Mouse (Mus musculus) neural tube, embryonic 10.5 days (tissue): ENCODE results near the gene Nup107.

ENCODE experiments used
- DNase-seq: peaks from one replicate; pipeline ENCODE4 v3.0.0-alpha.2; 2017; ENCODE audit warnings: low spot score; ENCODE audit errors: extremely low spot score

Nup107 gene

DNA sequence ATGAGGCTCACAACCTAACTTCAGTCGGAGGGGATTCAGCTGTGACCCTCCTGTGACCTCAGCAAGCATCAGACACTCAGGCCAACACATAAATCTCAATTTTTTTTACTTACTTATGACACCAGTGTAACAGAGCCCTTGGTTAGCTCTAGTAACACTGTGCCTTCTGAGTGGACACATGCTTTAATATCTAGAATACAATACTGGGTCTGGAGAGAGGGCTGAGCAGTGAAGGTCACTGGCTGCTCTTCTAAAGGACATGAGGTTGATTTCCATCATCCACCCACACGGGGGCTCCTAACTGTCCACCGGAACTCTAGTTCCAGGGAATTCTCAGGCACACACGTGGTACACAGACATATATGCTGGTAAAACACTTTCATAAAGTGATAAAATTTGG is 13.6 kb downstream of the Nup107 start:
- no peak for DNase-seq

DNA sequence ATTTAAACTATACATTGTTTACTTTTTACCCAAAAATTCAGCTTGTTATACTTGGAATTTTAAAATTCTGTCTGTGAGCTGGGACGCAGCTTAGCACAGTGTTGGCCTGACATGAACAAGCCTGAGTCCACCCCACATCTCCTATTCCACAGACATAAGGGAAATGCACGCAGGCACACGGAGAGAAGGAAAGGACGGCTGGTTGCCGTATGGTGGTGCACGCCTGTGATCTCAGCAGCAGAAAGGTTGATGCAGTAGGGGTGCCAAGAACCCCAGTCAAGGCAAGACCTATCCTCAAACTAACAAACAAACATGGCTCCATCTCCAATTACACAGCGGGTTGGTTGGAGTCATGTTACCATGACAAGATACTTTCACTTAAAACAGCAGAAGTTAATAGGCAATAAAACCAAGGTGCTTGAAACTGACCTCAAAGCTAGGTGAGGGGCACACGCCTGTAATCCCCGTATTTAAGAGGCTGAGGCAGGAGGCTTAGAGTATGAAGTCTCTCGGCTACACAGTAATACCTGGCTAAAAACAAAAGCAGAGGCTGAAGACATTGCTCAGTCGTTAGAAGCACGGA is 14.1 kb downstream of the Nup107 start:
- DNase-seq, result no peak

DNA sequence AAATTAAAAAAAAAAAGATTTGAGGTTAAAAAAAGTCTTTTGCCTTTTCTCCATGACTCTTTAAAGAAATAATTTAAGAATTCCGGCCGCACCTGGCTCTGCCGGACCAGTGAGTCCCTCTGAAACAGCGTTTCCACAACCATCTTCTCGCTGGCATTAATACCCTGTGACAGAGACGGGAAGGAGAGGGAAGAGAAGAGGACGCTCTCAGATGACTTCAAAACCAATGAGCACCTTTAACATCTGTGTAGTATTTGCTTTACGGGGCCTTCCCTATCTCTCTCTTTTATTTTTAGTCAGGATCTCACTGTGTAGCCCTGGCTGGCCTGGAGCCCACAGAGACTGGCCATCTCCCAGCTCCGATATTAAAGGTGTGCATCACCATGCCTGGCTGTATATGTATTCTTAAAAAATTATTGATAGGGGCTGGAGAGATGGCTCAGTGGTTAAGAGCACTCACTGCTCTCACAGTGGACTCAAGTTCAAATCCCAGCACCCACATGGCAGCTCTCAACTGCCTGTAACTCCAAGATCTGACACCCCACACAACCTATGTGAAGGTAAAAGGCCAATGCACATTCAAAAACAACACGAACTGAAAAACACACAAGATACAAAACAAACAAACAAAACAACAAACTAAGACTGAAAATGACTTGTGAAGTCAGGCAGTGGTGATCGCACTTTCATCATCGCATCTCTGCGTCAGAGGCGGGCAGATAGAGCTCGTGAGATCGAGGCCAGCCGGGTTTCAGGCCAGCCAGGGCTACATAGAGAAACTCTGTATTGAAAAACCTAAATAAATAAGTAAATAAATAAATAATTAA is 14.8 kb downstream of the Nup107 start:
- DNase-seq, result no peak

DNA sequence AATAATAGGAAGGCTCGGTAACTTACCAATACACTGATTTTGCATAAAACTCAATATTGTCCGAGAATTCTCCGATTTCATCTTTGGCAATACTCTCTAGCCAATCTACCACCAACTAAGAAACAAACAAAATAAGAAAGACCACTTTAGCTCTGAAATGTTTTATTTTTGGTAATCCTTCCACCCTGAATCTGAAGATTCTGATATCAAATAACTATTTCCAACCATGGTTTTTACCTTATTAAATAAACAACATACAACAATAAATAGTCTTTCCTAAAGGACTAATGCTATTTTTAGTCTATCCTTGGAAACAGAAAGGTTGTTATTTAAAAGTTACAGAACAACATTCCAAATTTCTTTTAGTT is 15.4 kb downstream of the Nup107 start:
- DNase-seq, result no peak

DNA sequence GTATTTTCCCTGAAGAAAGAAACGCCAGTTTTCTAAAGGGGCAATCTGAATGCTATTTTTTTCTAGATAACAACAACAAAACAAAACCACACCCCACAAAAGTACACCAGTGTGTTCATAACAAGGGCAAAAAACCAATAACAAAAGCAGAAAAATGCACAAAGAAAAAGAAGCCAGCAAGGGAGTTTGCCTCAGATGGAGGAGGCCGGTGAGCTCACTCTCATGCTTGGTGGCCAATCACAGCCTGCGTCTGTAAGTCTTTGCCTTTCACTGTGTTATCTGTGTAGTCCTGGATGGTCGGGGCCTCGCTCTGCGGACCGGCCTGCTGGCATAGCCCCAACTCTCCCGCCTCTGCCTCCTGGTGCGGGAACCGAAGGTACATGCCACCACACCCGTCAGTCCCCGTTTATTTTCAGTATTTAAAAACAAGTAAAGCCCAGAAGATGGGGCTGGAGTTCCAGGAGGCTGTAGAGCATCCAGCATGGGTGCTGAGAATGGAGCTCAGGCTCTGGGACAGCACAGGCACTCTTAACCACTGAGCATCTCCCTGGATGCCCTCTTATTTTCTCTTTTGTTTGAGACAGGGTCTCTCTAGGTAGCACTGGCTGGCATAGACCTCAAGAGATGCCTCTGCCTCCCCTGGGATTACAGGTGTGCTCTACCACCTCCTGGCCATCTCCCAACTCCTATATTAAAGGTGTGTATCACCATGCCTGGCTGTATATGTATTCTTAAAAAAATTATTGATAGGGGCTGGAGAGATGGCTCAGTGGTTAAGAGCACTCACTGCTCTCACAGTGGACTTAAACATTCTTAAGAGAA is 16.0 kb downstream of the Nup107 start:
- DNase-seq, result no peak

DNA sequence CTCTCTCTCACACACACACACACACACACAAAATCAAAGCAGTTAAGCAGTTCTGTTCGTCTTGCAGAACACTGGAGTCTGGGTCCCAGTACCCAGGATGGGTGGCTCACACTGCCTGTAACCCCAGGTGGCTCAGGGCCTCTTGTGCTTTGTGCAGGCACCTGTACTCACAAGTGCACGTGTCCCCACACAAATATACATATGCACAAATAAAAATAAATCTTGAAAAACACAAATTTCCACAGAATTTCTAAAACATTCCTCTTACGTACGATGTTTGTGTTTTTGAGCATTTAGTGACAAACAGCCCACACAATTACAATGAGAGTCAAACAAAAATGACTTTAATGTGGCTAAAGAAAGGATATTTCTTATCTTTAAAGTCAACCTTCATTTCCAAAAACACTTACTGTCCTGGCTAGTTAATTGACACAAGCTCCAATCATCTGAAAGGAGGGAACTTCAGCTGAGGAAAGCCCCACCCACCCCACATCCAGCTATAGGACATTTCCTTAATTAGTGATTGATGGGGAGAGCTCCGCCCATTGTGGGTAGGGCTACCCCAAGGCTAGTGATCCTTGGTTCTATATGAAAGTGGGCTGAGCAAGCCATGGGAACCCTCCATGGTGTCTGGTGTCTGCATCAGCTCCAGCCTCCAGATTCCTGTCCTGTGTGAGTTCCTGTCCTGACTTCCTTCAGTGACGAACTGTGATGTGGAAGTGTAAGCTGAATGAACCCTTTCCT is 16.9 kb downstream of the Nup107 start:
- DNase-seq, result no peak

DNA sequence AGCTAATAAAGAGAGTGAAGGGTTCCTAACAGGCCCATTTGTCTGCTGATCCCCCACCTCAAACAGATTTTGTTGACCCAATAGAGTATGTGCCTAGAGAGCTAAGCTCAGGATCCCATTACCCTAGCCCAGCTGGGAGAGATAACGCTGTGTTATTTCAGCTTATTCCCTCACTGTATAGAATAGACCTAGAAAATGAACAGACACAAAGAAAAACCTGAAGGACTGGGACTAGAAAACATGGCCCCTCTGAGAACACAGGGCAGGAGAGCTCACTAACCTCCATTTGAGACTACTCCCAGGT is 17.7 kb downstream of the Nup107 start:
- no peak for DNase-seq

DNA sequence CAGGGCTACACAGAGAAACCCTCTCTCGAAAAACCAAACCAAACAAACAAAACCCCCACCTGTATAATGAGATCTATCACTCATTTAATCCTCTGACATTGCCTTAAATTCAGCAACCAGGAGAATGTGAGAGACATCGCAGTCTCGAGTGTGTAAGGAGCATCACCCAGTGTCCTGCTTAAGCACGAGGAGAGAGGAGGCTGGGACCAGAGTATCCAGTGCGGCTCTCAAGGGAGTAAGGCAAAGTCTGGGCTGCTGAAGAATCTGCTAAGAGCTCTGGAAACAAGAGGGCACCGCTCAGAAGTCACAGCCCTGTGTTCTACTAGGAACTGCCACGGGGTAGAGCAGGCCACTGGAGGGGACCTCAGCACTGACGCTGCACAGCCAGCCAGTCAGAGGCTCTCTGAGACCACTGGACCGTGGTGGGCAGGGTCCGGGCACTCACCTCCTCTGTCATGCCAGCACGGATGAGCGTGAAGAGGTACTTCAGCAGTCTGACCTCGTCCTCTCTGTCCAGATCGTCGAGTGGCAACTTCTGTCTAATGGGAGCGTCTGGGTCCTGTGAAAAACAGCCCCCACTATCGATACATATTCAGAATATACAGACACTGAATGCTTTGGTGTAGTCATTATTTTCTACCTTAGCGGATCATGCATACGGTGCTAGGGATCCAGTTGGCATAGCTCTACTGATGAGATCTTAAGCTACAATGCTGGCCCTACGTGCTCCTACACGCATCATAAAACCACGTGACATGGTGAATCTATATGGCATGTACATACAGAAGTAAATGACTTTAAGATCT is 18.3 kb downstream of the Nup107 start:
- no peak for DNase-seq

DNA sequence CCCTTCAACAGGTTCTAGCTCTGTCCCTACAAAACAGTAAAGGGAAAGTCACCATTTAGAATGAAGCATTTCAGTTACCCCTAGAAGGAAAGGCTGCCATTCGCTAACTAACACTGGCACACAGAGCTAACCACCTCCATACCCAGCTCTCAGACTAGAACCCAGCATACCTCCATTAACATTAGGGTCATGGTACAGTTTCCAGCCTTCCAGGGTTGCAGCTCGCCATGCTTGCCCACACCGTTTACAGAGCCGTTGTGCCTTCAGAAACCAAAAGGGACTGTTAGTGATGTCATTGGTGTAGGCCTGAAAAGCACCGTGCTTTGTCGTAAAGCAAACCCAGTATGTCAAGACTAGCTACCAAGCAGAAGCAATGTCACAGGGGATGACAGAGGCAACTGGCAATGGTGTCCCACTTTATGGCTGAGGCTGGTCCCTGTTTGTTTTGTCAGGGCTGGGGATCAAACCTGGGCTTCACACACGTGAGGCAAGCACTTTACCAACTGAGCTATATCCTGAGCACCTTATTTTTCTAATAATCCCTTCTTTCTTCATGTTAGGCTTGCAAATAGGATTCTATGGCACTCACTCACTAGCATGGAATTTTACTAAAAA is 19.3 kb downstream of the Nup107 start:
- no peak for DNase-seq

DNA sequence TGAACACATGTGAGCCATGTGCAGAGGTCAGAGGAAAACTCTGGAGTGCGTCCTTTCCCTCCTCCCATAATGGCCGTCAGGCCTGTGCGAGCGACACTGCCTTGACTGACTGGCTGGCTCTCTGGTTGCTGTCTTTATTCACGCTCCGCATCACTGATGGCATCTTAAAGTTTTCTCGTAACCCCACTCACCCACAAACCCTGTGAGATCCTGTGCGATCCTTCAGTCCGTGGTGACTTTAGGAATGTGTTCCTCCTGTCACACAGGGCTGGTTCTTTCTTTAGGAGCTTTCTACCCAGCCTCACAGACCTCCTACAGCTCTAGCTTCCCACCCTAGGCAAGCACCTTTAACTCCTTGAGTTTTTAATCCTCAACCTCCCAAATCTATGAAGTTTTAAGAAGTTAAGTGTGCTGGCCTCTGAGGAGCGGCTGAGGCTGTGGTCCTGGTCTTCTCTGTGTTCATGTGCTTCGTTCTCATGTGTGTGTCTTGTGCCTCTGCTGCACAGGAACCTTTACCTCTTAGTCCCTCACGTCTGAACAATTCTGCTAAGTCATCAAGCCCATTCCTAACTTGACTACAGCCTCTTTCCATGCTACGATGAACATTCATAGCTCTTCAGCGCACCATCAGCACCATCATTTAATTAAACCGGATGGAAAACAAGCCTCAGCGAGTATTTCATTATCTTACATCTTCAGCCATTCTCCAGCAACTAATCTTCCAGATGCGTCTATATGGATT is 20.0 kb downstream of the Nup107 start:
- no peak for DNase-seq

DNA sequence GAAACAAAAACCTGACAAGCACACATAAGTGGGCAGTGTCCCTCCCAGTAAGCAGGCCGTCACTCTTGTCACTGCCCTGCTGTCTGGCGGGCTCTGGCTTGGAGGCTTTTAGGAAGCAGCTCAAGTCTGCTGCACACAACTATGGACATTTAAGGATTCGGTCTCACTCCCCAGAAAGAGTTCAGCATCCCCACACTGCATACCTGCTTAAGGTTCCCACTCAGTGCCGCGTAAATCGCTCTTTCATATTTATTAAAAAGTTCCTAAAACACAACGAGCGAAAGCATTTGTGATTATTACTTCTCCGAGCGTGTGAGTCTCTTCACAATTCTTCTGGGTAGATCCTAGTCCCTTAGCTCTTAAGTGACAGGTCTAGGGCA is 21.4 kb downstream of the Nup107 start:
- no peak for DNase-seq

DNA sequence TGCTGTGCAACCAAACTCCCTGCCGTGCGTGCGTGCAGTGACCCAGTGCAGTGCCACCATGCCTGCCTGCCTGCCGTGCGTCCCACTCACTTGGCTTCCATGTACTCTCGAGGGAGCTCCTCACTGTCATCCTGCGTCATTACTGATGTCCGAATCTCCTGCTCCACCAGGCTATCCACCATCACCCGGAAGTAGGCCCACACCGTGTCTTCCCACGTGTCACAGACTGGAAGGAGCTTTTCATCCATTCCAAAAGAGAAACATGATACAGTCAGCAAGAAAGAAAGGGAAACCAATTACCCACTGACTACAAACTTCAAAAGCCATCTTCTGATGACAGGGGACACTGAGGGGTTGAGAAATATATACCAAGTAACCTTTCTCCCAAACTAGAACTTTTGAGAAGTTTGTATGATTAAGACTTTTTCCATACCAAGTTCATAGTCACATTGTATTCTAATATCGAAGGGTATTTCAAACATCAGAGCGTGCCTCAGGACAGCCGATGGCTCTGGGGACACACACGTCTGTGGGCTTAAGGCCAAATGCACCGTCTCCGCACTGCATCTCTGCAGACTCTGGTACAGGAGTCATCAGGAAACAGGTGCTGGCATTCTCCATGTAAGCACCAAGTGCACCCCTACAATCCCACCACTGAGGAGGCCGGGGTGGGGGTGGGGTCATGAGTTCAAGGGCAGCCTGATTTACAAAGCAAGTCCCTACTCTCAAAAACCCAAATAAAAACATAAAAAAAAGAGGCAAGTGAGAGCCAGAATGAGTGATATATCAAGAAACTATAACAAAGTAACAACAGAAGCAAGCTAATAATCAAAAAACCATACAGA is 22.0 kb downstream of the Nup107 start:
- no peak for DNase-seq

DNA sequence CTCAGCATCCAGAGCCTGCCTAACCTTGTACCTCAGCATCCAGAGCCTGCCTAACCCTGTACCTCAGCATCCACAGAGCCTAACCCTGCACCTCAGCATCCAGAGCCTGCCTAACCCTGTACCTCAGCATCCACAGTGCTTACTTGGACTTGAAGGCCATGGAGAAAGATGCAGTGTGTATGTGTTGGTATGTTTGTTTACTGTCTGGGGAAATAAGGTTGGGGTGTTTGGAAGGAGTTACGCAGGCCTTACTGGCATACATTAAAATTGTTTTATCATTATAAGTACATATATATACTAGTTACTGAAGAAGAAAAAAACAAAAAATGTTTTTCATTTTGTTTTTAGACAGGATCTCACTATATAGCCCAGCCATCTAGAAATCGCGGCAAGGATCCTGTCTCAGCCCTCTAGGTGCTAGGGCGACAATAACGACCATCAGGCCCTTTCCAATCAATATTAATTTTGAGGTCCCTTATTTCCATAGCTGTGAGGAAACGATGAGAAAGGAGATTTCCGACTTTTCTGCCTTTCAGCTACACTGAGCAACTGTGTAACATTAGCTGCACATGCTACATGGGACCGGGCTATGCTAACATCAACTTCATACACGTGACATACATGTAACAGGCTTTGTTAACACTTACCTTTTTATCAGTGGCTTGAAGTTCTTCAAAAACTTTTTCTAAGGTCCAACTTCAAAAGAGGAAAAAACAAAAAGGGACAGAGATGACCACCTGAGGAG is 22.8 kb downstream of the Nup107 start:
- DNase-seq, result no peak

DNA sequence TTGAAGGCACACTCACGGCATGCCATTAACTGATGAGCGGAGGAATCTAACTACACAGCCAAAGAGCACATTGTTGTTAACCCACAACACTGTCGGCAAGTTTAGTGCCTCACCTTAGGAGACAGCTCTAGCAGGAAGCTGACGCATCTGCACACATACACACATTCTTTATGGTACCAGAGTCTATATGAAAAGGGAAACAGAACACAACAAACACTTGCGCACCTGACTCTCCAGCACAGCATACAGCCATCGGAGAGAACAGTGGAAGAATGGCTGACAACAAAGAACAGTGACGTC is 24.4 kb downstream of the Nup107 start:
- no peak for DNase-seq

DNA sequence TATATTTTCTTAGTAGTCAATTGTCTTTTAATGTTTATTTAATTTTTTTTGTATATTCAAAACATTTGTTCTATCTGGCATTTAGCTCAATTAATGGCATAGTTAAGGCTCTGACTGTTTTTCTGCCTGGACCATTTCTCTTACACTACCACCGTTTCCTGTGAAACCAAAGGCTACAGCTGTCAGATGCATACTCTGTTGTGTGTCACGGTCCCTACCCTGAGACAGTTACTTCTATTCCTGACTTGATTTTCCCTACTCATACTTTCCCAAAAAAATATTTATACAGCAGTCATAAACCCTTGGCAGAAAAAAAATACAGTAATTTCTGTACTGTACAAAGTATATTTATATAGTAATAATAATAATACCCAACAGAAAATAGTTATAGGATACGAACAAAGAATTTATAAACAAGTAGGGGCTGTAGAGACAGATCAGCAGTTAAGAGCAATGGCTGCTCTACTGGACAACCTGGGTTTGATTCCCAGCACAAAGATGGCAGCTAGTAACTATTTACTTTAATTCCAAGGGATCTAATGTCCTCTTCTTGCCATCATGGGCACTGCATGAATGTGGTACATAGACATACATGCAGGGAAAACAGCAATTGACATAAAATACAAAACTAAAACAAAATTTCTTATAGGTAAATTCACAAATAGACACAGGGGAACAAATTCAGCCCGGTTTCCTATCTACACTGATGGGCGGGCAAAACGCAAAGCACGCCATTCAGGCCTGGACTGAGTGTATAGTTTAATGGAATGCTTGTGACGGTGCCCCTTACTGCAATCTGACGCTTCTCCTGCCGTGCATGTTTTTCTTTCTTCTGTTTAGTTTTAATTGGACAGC is 25.0 kb downstream of the Nup107 start:
- DNase-seq, result no peak

DNA sequence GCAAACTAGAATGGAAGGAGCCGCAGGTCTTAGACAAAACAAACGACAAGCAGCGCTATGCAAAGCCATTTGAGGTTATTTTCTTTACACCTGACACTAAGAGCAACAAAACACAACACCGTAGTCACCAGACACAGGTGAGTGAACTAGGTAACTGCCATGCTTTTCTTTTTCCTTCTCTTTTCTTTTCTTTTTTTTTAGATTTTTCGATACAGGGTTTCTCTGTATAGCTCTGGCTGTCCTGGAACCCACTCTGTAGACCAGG is 25.7 kb downstream of the Nup107 start:
- no peak for DNase-seq

DNA sequence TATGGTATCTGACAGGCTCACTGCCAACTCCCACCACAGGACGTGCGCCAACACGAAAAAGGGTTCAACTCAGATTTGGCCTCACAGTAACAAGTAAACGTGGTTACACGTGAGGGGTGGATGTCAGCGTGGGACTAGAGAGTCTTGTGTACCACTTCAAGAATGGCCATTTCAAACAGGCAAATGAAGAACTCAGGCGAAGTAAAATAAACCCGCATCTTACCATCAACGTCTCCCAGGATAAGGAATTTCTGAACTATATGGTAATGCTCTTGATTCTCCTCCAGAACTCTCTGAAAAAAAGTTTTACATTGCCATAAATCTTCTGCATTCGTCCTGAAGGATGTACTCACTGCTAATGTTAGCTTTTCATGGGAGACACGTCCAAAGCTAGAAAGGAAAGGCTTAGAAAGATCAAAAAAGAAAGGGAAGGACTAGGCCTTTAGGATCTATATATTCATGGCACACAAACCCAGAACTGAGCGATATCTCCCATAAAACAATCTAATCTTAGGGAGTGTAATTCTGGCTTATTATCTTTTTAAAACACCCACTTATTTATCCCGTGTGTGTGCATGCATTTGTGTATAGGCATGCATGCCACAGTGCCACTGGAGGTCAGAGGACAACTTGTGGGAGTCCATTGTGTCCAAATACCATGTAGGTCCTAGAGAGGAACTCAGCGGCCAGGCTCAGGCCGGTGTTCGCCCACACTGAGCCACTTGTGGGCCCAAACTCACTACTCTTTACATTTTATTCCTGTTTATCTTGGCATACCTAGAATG is 26.2 kb downstream of the Nup107 start:
- no peak for DNase-seq
